Mouse (Mus musculus) MEL-GATA-1-ER (cell line): Measurements from ENCODE around the gene Cd200r1.
"Not testable (repeated sequence)": the region's sequence is repeated elsewhere in the genome, so short reads cannot be mapped to it uniquely, and the experiment has no call there.

Experiments
- DNase-seq: peaks from one replicate; pipeline ENCODE4 v3.0.0-alpha.2; 2012; ENCODE audit warnings: low read depth; ENCODE audit errors: extremely low read depth

Gene Cd200r1

GRCm38 (mm10) chr16:44766320-44766892, 870 bp downstream of the Cd200r1 start:
- DNase-seq = no peak

GRCm38 (mm10) chr16:44767506-44767905, 2.0 kb downstream of the Cd200r1 start:
- no peak for DNase-seq

- DNase-seq = no peak
Measured at GRCm38 (mm10) chr16:44767967-44768366, 2.4 kb downstream of the Cd200r1 start.

- no peak for DNase-seq
Measured at GRCm38 (mm10) chr16:44772577-44772976, 7.0 kb downstream of the Cd200r1 start.

GRCm38 (mm10) chr16:44773673-44774072, 8.1 kb downstream of the Cd200r1 start:
- peak; percentile 62 for DNase-seq

- no peak for DNase-seq
Measured at GRCm38 (mm10) chr16:44774201-44774600, 8.7 kb downstream of the Cd200r1 start.

GRCm38 (mm10) chr16:44778538-44779147, 13.1 kb downstream of the Cd200r1 start:
- DNase-seq = no peak

- DNase-seq = no peak
Measured at GRCm38 (mm10) chr16:44779494-44779893, 14.0 kb downstream of the Cd200r1 start.

GRCm38 (mm10) chr16:44780751-44781150, 15.2 kb downstream of the Cd200r1 start:
- no peak for DNase-seq

- DNase-seq = no peak
Measured at GRCm38 (mm10) chr16:44786934-44787333, 21.4 kb downstream of the Cd200r1 start.

GRCm38 (mm10) chr16:44794416-44794815, 28.9 kb downstream of the Cd200r1 start:
- DNase-seq = no peak

GRCm38 (mm10) chr16:44805976-44806375, 40.4 kb downstream of the Cd200r1 start:
- DNase-seq = no peak

GRCm38 (mm10) chr16:44810223-44810622, 44.7 kb downstream of the Cd200r1 start:
- not testable (repeated sequence) for DNase-seq

- no peak for DNase-seq
Measured at GRCm38 (mm10) chr16:44811544-44811943, 46.0 kb downstream of the Cd200r1 start, which contains the start of gene Cd200r4. TSS of gene Cd200r4 (plus strand) at chr16:44811733.

GRCm38 (mm10) chr16:44812468-44813065, 47.0 kb downstream of the Cd200r1 start:
- no peak for DNase-seq

GRCm38 (mm10) chr16:44818010-44818409, 52.5 kb downstream of the Cd200r1 start:
- DNase-seq = no peak

GRCm38 (mm10) chr16:44820545-44820944, 55.0 kb downstream of the Cd200r1 start:
- DNase-seq = peak; percentile 28

- peak; percentile 32 for DNase-seq
Measured at GRCm38 (mm10) chr16:44832286-44832685, 66.8 kb downstream of the Cd200r1 start.

- not testable (repeated sequence) for DNase-seq
Measured at GRCm38 (mm10) chr16:44833189-44833588, 67.7 kb downstream of the Cd200r1 start.
